Mouse (Mus musculus) retina, postnatal 7 days (tissue): ENCODE results near the gene Ambra1.
A peak's percentile ranks its signal among the peaks of the same experiment; 100 is the strongest.

Experiments used
- DNase-seq: peaks from one replicate; pipeline ENCODE4 v3.0.0-alpha.2; 2012; ENCODE audit warnings: low read depth, low spot score

Ambra1 gene

DNA sequence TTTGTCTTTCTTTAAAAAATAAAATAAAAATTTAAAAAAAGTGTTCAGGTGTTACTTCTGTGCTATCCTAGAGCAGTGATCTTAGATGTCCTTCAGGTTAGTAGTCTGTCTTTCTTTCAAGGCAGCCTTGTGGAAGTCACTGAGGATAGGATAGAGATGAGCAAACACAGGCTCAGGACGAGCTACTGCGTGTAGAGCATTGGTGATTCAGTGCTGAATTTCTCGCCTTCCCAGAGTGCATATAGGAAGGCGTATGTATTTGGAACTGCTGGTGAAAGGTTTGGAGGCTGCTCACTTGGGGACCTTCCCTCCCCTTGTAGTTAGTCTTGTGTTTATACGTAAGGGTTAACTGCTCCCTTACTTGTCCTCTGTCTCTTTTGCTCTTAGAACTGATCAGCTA, 5.3 kb downstream of the Ambra1 start:
- DNase-seq: no peak

GRCm38 (mm10) chr2:91739586-91739985, 9.7 kb downstream of the Ambra1 start:
- no peak for DNase-seq

DNA sequence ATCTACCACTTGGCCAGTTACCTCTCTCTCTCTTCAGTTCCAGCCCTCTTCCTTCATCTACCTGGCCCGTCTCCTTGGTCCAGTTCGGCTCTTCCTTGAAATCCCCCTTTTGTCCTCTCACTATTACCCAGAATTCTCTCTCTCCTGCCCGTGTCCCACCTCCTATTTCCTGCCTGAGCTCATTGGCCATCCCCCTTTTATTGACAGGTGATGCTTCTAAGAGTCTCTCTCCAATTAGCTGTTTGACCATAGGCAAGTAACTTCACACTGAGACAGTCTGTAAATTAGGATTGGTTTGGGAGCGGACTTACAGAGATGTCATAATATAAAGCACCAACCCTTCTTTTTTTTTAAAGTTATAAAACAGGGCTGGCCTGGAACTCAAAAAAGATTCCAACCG, 14.8 kb downstream of the Ambra1 start:
- no peak for DNase-seq

DNA sequence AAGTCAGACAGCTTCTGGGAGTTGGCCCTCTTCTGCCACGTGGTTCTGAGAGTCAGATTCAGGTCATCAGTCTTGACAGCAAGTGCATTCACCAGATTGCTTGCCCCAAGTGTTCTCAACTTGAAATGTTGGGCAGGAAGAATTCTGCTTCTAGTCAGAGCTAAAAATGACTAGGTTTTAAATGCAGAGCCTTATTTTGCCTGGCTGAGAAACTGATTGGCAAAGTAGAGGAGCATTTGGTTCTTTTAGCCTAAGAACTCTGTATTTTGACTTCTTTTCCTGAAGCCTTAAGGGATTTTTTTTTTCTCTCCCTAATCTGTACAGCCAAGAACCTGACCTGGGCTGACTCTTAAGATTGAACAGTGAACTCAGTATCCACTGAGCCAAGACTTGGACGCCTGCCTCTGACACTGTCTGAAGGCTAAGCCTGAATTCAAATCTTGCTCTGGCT, 19.9 kb downstream of the Ambra1 start:
- no peak for DNase-seq

DNA sequence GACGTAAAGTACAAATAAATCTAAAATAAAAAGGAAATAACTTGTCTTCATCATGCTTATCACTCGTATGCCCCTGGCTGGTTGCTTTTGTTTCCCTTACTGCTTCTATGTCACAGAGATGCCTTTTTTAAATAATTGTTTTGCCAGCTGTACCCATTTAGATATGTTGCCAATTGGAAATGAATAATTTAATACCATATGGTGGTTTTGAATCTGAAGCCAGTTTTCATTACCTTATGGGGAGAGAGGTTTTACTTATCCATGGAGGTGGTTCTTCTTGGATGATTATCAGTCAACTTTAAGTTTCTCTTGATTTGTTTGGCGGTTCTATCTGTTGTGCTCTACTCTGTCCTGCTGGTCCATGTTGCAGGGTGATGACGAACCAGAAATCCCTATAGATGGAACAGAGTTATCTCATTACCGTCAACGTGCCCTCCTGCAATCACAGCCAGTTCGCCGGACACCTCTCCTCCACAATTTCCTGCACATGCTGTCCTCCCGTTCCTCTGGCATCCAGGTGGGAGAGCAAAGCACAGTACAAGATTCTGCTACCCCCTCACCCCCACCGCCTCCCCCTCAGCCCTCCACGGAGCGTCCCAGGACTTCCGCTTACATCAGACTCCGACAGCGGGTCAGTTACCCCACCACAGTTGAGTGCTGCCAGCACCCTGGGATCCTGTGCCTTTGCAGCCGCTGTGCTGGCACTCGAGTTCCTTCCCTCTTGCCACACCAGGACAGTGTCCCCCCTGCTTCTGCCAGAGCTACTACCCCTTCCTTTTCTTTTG, 42.2 kb downstream of the Ambra1 start:
- DNase-seq: no peak

DNA sequence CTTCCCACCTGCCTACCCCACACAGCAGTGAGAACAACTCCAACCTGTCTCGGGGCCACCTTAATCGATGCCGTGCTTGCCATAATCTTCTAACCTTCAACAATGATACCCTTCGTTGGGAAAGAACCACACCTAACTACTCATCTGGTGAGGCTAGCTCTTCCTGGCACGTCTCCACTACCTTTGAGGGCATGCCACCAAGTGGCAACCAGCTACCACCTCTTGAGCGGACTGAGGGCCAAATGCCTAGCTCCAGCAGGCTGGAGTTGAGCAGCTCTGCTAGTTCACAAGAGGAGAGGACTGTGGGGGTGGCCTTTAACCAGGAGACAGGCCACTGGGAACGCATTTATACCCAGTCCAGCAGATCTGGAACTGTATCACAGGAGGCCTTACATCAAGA, 43.4 kb downstream of the Ambra1 start:
- DNase-seq: no peak

DNA sequence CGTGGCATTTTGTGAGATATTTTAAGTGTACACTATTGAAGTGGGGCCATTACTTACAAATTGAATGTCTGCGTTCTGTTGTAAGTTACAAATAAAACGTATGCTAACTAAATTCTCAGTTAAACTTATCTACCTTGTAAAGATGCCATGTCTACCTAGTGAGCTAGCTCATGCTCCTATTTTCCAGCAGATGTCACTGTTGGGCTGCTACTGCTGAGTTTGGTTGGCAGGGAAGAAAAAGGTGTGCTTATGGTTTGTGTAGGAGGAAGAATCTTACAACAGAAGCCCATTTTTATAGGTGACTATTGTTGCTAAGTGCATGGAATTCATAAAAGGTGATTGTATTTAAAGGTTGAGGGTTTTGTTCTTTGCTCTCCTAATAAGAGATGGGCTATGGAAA, 49.2 kb downstream of the Ambra1 start:
- peak; percentile 47 for DNase-seq

GRCm38 (mm10) chr2:91791621-91792020, 61.7 kb downstream of the Ambra1 start:
- no peak for DNase-seq

- no peak for DNase-seq
Observed at GRCm38 (mm10) chr2:91792346-91792745, 62.4 kb downstream of the Ambra1 start.

DNA sequence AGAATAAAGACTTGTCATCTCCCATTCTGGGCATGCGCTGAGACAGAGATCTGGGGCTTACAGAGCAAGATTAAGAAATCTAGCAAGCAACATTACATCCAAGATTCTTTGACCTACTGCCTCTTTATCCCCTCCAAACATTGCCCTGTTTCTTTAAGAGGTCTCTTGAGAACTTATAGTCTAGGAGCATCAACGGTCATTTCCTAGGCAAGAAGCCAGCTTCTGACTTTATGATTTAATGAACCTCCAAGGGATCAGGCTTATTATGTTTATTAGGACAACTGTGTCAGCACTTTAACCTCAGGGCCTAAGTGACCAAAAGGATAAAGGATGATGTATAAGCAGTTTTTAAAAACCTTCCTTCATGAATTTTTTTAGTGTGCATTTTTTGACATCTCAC, 64.5 kb downstream of the Ambra1 start:
- no peak for DNase-seq

GRCm38 (mm10) chr2:91795091-91795490, 65.2 kb downstream of the Ambra1 start:
- DNase-seq: no peak

DNA sequence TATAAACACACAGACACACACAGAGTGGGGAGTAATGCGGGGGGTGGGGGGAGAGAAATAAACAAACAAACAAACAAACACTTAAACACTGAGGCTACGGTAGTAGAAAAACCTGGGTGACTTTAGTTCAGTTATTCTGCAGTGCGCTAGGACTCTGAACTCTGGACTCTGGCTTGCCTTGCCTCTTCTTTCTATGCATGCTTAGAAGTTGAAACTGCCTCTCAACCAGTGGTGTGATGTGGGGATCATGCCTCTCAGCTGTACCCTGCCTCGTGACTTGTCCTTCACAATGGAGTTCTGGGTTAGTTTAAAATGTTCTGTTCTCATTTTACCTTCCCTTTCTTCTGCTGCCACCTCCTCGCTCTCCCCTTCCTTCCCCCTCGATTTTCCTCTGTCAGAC, 81.5 kb downstream of the Ambra1 start:
- DNase-seq: no peak

DNA sequence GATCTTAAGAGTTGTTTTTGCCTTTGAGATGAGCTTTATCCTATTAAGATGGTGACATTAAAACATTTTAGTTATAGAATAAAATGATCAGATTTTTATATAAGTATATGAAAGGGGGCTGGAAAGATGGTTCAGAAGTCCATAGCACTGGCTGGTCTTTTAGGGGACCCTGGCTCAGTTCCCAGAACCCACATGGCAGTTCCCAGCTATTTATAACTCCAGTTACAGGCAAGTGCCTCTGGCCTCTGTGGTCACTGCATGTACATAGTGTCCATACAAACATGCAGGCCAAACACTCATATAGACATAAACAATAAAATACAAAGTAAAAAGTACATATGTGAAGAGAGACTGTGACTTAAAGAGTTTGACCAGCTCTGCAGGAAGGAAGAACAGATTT, 86.8 kb downstream of the Ambra1 start:
- no peak for DNase-seq

DNA sequence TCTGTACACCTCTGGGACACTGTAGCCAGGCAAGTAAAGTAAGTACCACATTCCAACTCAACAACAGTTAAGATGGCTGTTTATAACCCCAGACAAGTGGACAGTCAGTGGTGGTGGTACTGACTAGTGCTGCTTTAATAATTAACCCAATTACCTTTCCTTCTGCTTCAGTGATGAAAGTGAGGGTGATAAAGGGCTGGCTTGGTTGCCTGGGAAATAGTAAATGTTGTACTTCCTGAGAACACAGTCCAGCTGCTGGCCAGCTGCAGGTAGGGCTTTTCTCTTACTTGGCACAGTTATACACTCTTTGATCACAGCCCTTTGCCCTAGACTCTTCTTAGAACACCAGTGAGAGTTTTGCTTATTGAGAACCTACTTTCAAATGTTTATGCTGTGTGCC, 102.3 kb downstream of the Ambra1 start:
- DNase-seq: no peak

DNA sequence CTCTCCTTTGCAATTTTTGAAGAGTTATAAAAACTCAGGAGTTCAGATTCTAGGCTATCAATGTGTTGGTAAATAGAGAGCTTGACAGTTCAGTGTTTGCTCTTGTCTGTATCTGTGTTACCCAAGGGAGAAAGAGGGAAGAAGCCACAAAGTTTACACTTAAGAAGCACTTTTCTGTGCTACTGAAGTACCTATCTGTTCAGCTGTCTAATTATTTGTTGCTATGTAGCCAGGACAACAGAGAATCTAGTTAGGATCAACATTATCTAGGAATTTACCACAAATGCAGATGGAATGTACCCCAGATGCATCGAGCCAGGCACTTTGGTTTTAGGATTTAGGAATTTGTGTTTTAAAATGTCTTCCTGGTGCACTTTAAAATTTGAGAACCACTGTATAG, 104.3 kb downstream of the Ambra1 start:
- DNase-seq: no peak

DNA sequence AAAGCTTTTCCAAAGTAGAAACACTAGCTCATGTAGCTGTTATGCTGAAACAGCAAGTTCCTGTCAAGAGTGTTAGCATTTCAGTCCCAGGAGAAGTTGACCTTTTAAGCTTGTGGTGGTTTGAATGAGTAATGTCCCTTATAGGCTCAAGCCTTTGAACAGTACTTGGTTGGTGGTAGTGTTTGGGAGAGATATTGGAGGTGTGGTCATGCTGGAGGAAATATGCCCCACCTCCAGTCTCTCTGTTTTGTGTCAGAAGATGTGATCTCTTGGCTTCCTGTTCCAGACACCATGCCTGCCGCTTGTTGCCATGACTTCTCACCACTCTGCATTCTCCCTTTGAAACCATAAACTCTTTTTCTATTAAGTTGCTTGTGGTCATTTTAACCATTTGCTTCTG, 105.1 kb downstream of the Ambra1 start:
- DNase-seq: no peak

GRCm38 (mm10) chr2:91835631-91836030, 105.7 kb downstream of the Ambra1 start:
- no peak for DNase-seq

- no peak for DNase-seq
Observed at GRCm38 (mm10) chr2:91844085-91844484, 114.2 kb downstream of the Ambra1 start.

GRCm38 (mm10) chr2:91852446-91853191, 122.7 kb downstream of the Ambra1 start:
- no peak for DNase-seq

DNA sequence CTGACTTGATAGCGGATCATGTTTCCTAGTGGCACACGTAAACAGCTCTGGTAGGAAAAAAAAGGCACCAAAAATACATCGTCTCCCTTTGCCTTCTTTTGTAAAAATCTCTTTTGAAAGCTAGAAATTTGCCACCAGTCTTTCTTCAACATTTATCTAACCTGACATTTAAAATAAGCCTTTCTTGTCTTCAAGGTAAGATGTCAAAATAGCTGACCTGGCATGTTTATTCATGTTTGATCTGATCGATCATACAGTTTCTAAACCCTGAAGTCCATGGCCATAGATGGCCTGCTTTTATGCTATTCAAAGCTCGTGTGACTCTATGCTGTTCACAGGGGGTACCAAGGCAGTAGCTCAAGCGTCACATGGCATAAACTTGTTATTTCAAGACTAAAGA, 124.6 kb downstream of the Ambra1 start:
- no peak for DNase-seq

GRCm38 (mm10) chr2:91856958-91857357, 127.0 kb downstream of the Ambra1 start:
- no peak for DNase-seq

DNA sequence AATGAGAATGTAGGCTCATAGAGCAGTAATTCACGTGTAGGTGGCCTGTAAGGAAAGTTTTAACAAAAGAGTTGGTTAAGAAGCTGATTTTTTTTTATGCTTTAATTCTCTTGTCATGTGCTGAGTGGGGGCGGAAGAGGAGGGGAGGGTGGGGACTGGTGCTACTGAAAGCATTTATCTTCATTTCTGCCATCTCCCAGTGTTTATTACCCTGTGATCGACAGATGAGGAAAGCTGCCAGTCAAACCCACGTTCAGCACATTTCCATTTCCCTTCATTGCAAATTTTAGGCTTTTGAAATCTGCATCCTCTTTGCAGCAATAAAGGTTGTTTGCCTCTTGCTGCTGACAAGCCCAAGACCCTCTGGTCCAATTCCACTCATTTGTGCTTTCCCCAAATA, 129.5 kb downstream of the Ambra1 start:
- no peak for DNase-seq

DNA sequence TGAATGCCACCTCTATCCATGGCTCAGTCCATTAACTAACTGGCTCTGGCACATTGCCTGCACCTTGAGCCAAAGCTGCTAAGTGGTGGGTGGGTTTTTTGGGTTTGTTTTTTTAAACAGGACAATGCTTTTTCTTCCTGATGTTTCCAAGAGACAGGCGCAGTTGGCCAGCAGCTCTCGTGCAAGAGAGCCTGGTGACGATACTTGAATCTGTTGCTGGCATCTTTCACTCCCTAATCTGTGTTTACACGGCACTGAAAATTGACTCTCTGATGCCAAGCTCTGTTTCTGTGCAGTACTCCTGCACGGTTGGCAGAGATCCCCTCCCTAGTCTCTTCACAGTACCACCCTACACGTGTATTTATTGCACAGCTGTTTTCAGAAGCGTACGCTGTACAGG, 140.8 kb downstream of the Ambra1 start:
- DNase-seq: no peak
